Mouse (Mus musculus) leukemia stem cell, adult 10-12 weeks (primary cell): ENCODE measurements around the gene Gm3453. TPM values are rescaled to one million over a fixed set of nuclear protein-coding genes. Genes with fewer than 3 reads are reported as not detected.

Experiments
- polyA plus RNA-seq: library from polyadenylated mRNA; stranded (reverse); fragments of >175 nt; gene quantifications from 2 replicates; pipeline ENCODE4 v1.2.3, GENCODE M21; 2012; ENCODE audit warnings: low replicate concordance

Gene Gm3453
- polyA plus RNA-seq, result not detected in 2 replicates

DNA sequence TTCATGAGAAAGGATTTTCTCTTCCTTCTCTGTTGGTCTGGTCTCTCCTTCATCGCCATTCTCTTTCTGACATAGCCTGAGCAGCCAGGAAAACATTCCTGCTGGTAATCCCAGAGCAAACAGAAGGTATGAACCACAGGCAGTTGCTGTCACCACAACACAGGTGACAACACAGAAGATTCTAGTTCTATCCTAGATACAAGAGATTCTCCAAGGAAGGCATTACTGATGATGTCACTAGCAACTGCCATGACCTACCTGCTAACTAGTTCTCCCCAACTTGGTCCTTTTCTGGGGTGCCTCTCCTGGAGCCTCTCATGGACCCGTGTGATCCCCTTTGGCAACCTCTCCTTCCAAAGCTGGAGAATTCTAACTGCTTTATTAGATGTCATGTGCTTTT, at the start of gene Gm3453:
Gene Gm3453 (minus strand): TSS at position 101 of the 400 bp plus-strand sequence.

DNA sequence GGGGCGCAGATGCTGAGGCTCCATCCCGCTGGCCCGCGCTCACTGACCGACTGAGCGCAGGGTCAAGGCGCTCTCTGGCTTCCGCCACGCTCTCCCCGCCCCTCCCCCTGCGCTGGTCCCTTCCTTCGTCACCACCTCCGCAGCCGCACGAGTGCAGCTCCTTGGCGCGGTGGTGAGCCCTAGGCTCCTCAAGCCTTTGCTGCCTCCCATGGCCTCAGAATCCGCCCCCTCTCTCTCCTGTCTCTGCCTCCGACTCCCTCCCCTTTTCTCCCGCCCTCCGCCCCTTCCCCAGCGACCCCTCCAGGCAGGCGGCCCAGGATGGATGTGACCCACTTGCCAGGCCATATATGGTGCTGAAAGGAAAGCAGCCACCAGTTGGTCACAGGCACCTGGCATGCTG, 17.3 kb downstream of the Gm3453 start, which contains the start of gene Gm3248:
Gene Gm3248 (minus strand): TSS at position 111 of the 400 bp plus-strand sequence.

Other genes with a start within 250 kb of the Gm3453 start
- not detected in 2 replicates for gene Gm3373, start 237.6 kb downstream of the Gm3453 start, polyA plus RNA-seq
- not detected in 2 replicates for gene Gm3383, start 171.2 kb downstream of the Gm3453 start, polyA plus RNA-seq
- not detected in 2 replicates for gene Gm3424, start 148.8 kb downstream of the Gm3453 start, polyA plus RNA-seq
- gene Gm8237, start 98.8 kb downstream of the Gm3453 start, polyA plus RNA-seq, result not detected in 2 replicates
- gene Gm3248, start 17.4 kb downstream of the Gm3453 start, polyA plus RNA-seq, result not detected in 2 replicates
- not detected in 2 replicates for gene Gm6337, start 79.1 kb upstream of the Gm3453 start, polyA plus RNA-seq
- gene Gm8206, start 114.8 kb upstream of the Gm3453 start, polyA plus RNA-seq, result not detected in 2 replicates
- not detected in 2 replicates for gene Gm3468, start 129.5 kb upstream of the Gm3453 start, polyA plus RNA-seq
- not detected in 2 replicates for gene Gm3476, start 146.7 kb upstream of the Gm3453 start, polyA plus RNA-seq
- not detected in 2 replicates for gene Gm21560, start 240.2 kb upstream of the Gm3453 start, polyA plus RNA-seq